Mouse (Mus musculus): ENCODE measurements around the gene Galk1. TPM values are rescaled to one million over a fixed set of nuclear protein-coding genes. Genes with fewer than 3 reads are reported as not detected.

The Galk1 gene
- polyA plus RNA-seq, 1 experiment from 2014 or later, result 128 TPM

DNA sequence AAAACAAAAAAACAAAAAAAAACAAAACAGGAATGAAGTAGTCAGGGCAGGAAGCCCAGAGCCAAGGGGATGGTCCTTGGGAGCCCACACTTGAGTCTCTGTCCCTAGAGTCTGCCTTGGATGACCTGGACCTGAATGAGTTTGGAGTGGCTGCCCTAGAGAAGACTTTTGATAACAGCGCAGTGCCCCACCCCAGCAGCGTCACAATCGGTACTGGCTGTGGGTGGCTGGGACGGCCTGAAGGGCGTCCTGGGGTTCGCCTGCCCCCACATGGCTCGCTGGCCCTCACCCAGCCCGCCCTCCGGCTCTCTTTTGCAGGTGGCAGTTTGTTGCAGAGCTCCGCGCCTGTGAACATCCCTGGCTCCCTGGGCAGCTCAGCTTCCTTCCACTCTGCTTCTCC, 43.4 kb upstream of the Galk1 start:
- Histone ChIP-seq H3K4me2 (ENCODE audit: low read length) (no peak overlapping the region), H3K36me3 (ENCODE audit: control insufficient read depth, insufficient read depth, low read length) (peaks cover 100% of the 10 kb centered on the region), H3K9me3 (ENCODE audit: control insufficient read depth, low read length) (no peaks in the 10 kb centered on the region), H3K9ac (ENCODE audit: low read length) (no peak overlapping the region), H3K4me1 (ENCODE audit: control insufficient read depth in 2 of 2, insufficient read depth in 2 of 2, low read length in 2 of 2) (peaks cover 13 to 16% of the 10 kb centered on the region in 2 experiments), H3K4me3 (ENCODE audit: control insufficient read depth in 1 of 2, insufficient read depth in 1 of 2, low read depth in 1 of 2, low read length in 2 of 2) (no peak overlapping the region), H3K27ac (replicated peaks in 1 of 2; ENCODE audit: control insufficient read depth in 1 of 2, insufficient read depth in 1 of 2, low read depth in 2 of 2, low read length in 2 of 2) (no peak overlapping the region), H3K27me3 (ENCODE audit: control insufficient read depth, insufficient read depth, low read length) (no peaks in the 10 kb centered on the region)
- WGBS, result 84% methylated on average over 11 of the region's 11 CpGs
- no peak for ATAC-seq (ENCODE audit: insufficient number of reproducible peaks, insufficient read depth, low FRiP score, low read depth)

DNA sequence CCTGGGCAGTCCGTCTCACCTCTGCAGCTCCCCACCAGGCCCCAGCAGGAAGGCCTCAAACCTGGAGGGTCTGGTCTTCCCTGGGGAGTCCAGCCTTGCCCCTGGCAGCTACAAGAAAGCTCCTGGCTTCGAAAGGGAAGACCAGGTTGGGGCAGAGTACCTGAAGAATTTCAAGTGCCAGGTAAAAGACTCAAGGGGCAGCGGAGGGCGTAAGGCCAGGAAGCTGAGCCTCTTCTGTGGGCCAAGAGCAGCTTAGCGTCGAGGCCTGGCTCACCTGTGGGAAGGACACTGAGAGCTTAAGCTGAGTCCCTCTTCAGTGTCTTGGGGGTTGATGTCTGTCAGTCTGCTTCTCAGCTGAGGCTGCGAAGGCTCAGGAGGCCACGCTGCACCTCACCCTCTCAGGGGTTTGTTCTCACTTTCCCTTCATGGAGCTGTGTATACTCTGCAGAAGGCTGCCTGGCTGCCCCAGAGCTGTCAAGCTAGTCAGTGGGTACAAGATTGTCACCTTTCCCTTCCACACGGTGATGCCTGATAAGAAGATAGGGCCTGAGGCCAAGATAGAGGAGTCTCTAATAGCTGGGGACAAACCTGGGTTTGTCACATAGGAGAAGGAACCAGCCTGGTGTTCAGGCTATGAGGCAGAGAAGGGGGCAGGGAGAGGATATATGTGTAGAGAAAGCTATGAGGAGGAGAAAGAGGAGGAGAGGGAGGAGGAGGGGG, 41.2 kb upstream of the Galk1 start:
- H3K27me3 ChIP-seq (ENCODE audit: control insufficient read depth, insufficient read depth, low read length), result no peaks in the 10 kb centered on the region
- H3K36me3 ChIP-seq (ENCODE audit: control insufficient read depth, insufficient read depth, low read length), result peaks cover 100% of the 10 kb centered on the region
- WGBS, result 79% methylated on average over 9 of the region's 9 CpGs
- no peak overlapping the region for H3K4me3 ChIP-seq (ENCODE audit: control insufficient read depth in 1 of 2, insufficient read depth in 1 of 2, low read depth in 1 of 2, low read length in 2 of 2)
- no peaks in the 10 kb centered on the region for H3K9me3 ChIP-seq (ENCODE audit: control insufficient read depth, low read length)
- H3K4me2 ChIP-seq (ENCODE audit: low read length), result no peak overlapping the region
- H3K4me1 ChIP-seq (ENCODE audit: control insufficient read depth in 2 of 2, insufficient read depth in 2 of 2, low read length in 2 of 2), result peaks cover 13 to 16% of the 10 kb centered on the region in 2 experiments
- no peak overlapping the region for H3K27ac ChIP-seq (replicated peaks in 1 of 2; ENCODE audit: control insufficient read depth in 1 of 2, insufficient read depth in 1 of 2, low read depth in 2 of 2, low read length in 2 of 2)
- no peak overlapping the region for H3K9ac ChIP-seq (ENCODE audit: low read length)
- no peak for ATAC-seq (ENCODE audit: insufficient number of reproducible peaks, insufficient read depth, low FRiP score, low read depth)

DNA sequence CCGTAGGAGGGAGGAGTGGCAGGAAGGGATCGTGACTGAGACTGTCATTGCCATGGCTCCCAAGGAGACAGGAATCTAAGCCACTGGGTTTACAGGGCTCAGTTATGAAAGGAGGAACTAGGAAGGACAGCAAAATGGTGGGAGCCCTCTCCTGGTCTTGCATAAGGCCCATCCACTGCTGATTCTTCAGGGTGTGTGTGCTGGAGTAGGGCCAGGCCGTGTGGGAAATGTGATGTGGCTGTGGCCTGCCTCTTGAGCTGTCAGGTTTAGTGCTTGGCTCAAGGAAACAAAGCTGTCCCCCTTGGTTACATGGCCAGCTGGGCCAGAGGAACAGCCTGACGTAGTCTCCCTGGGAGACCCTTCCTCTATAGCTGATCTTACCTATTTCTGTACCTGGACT, 37.7 kb upstream of the Galk1 start:
- H3K9me3 ChIP-seq (ENCODE audit: control insufficient read depth, low read length), result no peaks in the 10 kb centered on the region
- 85% methylated on average over 4 of the region's 4 CpGs for WGBS
- ATAC-seq (ENCODE audit: insufficient number of reproducible peaks, insufficient read depth, low FRiP score, low read depth), result no peak
- no peaks in the 10 kb centered on the region for H3K4me1 ChIP-seq (ENCODE audit: control insufficient read depth in 2 of 2, insufficient read depth in 2 of 2, low read length in 2 of 2)
- no peaks in the 10 kb centered on the region for H3K27me3 ChIP-seq (ENCODE audit: control insufficient read depth, insufficient read depth, low read length)
- no peak overlapping the region for H3K4me2 ChIP-seq (ENCODE audit: low read length)
- H3K4me3 ChIP-seq (ENCODE audit: control insufficient read depth in 1 of 2, insufficient read depth in 1 of 2, low read depth in 1 of 2, low read length in 2 of 2), result no peak overlapping the region
- H3K27ac ChIP-seq (replicated peaks in 1 of 2; ENCODE audit: control insufficient read depth in 1 of 2, insufficient read depth in 1 of 2, low read depth in 2 of 2, low read length in 2 of 2), result no peak overlapping the region
- H3K9ac ChIP-seq (ENCODE audit: low read length), result no peak overlapping the region
- H3K36me3 ChIP-seq (ENCODE audit: control insufficient read depth, insufficient read depth, low read length), result peaks cover 96% of the 10 kb centered on the region

DNA sequence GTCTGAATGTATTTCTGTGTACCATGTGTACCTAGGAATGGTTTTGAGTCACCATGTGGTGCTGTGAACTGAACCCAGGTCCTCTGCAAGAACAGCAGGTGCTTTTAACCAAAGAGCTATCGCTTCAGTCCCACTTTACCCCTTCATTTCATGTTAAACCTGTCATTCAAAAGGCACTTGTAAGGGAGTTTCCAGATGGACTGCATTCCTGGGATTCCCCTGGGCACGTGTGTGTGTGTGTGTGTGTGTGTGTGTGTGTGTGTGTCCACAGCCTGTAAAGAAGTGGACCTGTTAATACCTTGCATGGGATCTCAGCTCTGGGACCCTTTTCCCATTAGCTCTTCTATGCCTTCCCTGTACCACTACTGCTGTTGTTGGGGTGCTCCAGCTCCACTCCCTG, 37.1 kb upstream of the Galk1 start:
- no peak overlapping the region for H3K9ac ChIP-seq (ENCODE audit: low read length)
- no peak overlapping the region for H3K27ac ChIP-seq (replicated peaks in 1 of 2; ENCODE audit: control insufficient read depth in 1 of 2, insufficient read depth in 1 of 2, low read depth in 2 of 2, low read length in 2 of 2)
- H3K9me3 ChIP-seq (ENCODE audit: control insufficient read depth, low read length), result no peaks in the 10 kb centered on the region
- ATAC-seq (ENCODE audit: insufficient number of reproducible peaks, insufficient read depth, low FRiP score, low read depth), result no peak
- H3K4me3 ChIP-seq (ENCODE audit: control insufficient read depth in 1 of 2, insufficient read depth in 1 of 2, low read depth in 1 of 2, low read length in 2 of 2), result no peak overlapping the region
- H3K27me3 ChIP-seq (ENCODE audit: control insufficient read depth, insufficient read depth, low read length), result no peaks in the 10 kb centered on the region
- no peak overlapping the region for H3K4me2 ChIP-seq (ENCODE audit: low read length)
- H3K4me1 ChIP-seq (ENCODE audit: control insufficient read depth in 2 of 2, insufficient read depth in 2 of 2, low read length in 2 of 2), result no peaks in the 10 kb centered on the region
- H3K36me3 ChIP-seq (ENCODE audit: control insufficient read depth, insufficient read depth, low read length), result peaks cover 95% of the 10 kb centered on the region
- 80% methylated on average over 2 of the region's 2 CpGs for WGBS

DNA sequence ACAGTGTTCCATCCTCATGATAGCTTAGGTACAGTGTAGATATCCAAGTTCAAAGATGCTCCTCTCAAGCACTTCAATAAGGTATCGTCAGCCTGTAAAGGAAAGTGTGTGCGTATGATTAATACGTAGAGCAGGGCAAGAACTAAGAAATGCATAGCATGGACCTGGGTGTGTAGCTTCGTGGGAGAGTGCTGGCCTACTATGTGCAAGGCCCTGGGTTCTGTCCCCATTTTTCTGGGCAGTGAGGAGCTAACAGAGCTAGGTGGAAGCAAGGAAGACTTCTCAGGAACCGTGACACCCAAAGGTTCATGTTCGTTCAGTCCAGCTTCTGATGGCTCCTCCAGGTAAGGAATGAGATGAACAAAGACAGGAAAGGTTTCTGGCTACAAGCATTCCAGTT, 32.7 kb upstream of the Galk1 start:
- no peak for ATAC-seq (ENCODE audit: insufficient number of reproducible peaks, insufficient read depth, low FRiP score, low read depth)
- H3K4me1 ChIP-seq (ENCODE audit: control insufficient read depth in 2 of 2, insufficient read depth in 2 of 2, low read length in 2 of 2), result no peaks in the 10 kb centered on the region
- H3K36me3 ChIP-seq (ENCODE audit: control insufficient read depth, insufficient read depth, low read length), result peaks cover 68% of the 10 kb centered on the region
- WGBS, result 94% methylated on average over 6 of the region's 6 CpGs
- no peaks in the 10 kb centered on the region for H3K27me3 ChIP-seq (ENCODE audit: control insufficient read depth, insufficient read depth, low read length)
- no peak overlapping the region for H3K4me2 ChIP-seq (ENCODE audit: low read length)
- H3K27ac ChIP-seq (replicated peaks in 1 of 2; ENCODE audit: control insufficient read depth in 1 of 2, insufficient read depth in 1 of 2, low read depth in 2 of 2, low read length in 2 of 2), result no peak overlapping the region
- H3K4me3 ChIP-seq (ENCODE audit: control insufficient read depth in 1 of 2, insufficient read depth in 1 of 2, low read depth in 1 of 2, low read length in 2 of 2), result no peak overlapping the region
- H3K9me3 ChIP-seq (ENCODE audit: control insufficient read depth, low read length), result no peaks in the 10 kb centered on the region
- no peak overlapping the region for H3K9ac ChIP-seq (ENCODE audit: low read length)

DNA sequence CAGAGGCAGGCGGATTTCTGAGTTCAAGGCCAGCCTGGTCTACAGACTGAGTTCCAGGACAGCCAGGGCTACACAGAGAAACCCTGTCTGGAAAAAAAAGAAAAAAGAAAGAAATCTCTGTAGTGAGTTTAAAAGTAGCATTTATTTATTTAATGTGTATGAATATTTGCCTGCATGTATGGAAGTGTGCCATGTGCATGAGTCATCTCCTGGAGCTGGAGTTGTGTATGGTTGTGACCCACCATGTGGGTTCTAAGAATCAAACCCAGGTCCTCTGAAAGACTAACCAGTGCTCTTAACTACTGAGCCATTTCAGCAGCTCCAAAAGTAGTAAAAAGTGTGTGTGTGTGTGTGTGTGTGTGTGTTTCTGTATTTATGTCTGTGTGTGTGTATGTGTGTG, 30.8 kb upstream of the Galk1 start:
- no peak overlapping the region for H3K27ac ChIP-seq (replicated peaks in 1 of 2; ENCODE audit: control insufficient read depth in 1 of 2, insufficient read depth in 1 of 2, low read depth in 2 of 2, low read length in 2 of 2)
- ATAC-seq (ENCODE audit: insufficient number of reproducible peaks, insufficient read depth, low FRiP score, low read depth), result no peak
- H3K4me3 ChIP-seq (ENCODE audit: control insufficient read depth in 1 of 2, insufficient read depth in 1 of 2, low read depth in 1 of 2, low read length in 2 of 2), result no peak overlapping the region
- no peaks in the 10 kb centered on the region for H3K27me3 ChIP-seq (ENCODE audit: control insufficient read depth, insufficient read depth, low read length)
- H3K4me2 ChIP-seq (ENCODE audit: low read length), result no peak overlapping the region
- 95% methylated on average over 1 of the region's 1 CpGs for WGBS
- H3K4me1 ChIP-seq (ENCODE audit: control insufficient read depth in 2 of 2, insufficient read depth in 2 of 2, low read length in 2 of 2), result no peaks in the 10 kb centered on the region
- H3K36me3 ChIP-seq (ENCODE audit: control insufficient read depth, insufficient read depth, low read length), result peaks cover 66% of the 10 kb centered on the region
- H3K9me3 ChIP-seq (ENCODE audit: control insufficient read depth, low read length), result no peaks in the 10 kb centered on the region
- H3K9ac ChIP-seq (ENCODE audit: low read length), result no peak overlapping the region

DNA sequence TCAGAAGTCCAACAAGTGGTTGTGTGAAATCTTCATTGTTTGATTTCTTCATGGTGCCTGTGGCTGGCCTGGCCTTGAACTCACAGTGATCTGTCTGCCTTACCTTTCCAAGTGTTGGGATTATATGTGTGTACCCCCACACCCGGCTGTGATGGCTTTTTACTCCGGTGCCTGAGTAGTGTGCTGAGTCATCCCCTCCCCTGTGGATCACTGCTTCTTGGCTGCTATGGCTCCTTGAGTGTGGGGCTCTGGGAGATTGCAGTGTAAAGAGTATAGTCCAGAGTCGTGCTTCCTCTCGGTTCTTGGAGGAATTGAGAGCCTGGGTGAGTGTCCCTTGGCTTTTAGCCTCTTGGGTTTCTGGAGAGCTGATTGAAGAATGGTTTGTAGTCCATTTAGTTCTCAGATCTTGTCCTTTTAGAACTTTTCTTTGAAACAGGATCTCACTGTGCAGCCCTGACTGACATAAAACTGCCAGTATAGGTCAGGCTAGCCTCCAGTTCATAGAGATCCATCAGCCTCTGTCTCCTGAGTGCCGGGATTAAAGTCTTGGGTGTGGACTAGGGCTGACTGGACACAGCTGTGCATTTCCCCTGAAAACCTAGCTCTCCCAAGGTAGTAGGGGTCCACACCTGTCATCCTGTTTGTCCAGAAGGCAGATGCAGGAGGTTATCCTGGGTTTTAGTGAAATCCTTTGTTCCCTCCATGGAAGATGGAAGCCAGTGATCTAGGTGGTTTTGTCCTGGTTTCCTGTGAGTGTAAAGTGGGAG, 30.0 kb upstream of the Galk1 start:
- Histone ChIP-seq H3K4me2 (ENCODE audit: low read length) (no peak overlapping the region), H3K36me3 (ENCODE audit: control insufficient read depth, insufficient read depth, low read length) (peaks cover 59% of the 10 kb centered on the region), H3K27ac (replicated peaks in 1 of 2; ENCODE audit: control insufficient read depth in 1 of 2, insufficient read depth in 1 of 2, low read depth in 2 of 2, low read length in 2 of 2) (no peak overlapping the region), H3K9ac (ENCODE audit: low read length) (no peak overlapping the region), H3K27me3 (ENCODE audit: control insufficient read depth, insufficient read depth, low read length) (no peaks in the 10 kb centered on the region), H3K9me3 (ENCODE audit: control insufficient read depth, low read length) (no peaks in the 10 kb centered on the region), H3K4me3 (ENCODE audit: control insufficient read depth in 1 of 2, insufficient read depth in 1 of 2, low read depth in 1 of 2, low read length in 2 of 2) (no peak overlapping the region), H3K4me1 (ENCODE audit: control insufficient read depth in 2 of 2, insufficient read depth in 2 of 2, low read length in 2 of 2) (no peaks in the 10 kb centered on the region)
- no peak for ATAC-seq (ENCODE audit: insufficient number of reproducible peaks, insufficient read depth, low FRiP score, low read depth)
- 87% methylated on average over 5 of the region's 5 CpGs for WGBS
